Mouse (Mus musculus): ENCODE measurements around the gene Gm28047. TPM values are rescaled to one million over a fixed set of nuclear protein-coding genes. Genes with fewer than 3 reads are reported as not detected.

Gm28047 gene
- polyA plus RNA-seq, 1 experiment = not detected

DNA sequence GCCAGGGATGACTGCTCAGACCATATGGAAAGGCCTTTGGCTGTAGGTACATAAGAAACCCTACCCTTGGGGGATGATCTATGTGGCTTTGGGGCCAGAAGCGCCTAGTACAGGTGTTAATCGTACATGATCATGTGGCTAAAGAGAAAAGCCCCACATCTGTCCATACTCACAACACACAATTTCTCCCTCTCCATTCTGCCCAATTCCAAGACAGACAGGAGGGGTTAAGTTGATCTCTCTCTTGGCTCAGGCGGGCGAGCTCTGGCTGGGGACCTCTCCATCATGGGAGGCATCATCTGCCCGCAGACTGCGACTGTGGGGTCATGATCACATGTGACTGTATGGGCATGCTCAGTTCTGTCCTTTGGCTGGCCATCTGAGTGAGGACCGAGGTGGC lies 90.9 kb downstream of the Gm28047 start:
- no peak overlapping the region for H3K27ac ChIP-seq (ENCODE audit: insufficient read depth, low read length)
- H3K4me3 ChIP-seq (ENCODE audit: insufficient read depth, low read length) = no peak overlapping the region

DNA sequence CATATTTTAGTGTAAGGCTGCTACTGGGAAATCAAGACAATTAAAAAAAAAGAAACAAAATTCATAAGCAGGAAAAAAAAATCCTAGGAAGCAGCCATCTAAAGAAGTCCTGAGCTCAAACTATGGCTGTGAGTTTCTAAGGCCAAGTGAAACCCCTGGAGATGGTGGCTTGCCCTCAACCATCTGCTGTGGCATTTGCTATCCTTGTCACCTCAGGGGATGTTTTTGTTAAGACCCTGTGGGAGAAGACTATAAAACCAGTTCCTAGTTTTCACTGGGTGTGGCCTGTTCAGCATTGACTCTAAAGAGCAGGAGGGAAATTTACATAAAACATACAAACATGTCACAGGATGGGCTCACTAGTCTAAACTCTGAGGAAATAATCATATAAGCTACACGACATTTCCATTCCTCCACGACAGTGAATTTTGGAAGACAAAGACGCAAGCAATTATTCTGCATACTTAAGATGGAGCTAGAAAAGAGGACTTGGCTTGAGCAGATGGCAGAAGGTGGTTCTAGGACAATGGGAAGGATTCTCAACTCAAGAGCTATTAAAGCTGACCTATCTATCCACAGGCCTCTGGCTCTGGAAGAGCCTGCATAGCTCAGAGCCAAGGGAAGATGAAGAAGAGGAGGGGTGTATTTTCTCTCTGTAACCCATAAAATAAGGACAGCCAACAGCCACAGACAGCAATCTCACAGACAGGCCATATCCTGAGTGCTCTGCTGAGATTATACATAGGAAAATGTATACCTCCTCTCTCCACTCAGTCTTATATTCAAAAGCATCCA lies 92.6 kb downstream of the Gm28047 start:
- H3K27ac ChIP-seq (ENCODE audit: insufficient read depth, low read length) = no peak overlapping the region

More for the DNA sequence above, 90.9 kb downstream of the Gm28047 start:
- TF ChIP-seq POLR2A (IDR thresholded peaks at IDR 0.05; ENCODE audit: extremely low read depth, insufficient read depth, low read length) (no peak), CTCF (IDR thresholded peaks at IDR 0.05; ENCODE audit: extremely low read depth, insufficient read depth, low read length) (no peak)
- H3K4me1 ChIP-seq (ENCODE audit: control insufficient read depth, insufficient read depth, low read length) = no peaks in the 10 kb centered on the region

DNA sequence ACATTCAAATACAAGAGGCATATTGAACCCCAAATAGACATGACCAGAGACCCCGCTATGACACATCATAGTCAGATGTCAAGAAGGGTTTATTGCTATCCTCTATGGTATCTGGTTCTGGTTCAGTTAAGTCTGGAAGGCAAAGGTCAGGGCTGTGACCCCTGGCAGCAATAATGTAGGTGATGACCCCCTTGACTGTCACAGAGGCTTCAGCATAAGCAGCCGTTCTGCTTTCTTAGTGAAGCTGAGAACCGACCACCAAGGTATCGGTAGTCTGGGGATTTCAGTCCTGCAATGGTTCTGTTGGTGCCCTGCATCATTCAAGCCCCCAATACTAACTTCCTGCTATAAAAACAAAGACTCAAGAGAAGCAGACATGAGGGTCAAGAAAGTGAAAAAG lies 93.3 kb downstream of the Gm28047 start:
- H3K4me3 ChIP-seq (ENCODE audit: insufficient read depth, low read length) = no peak overlapping the region
- no peaks in the 10 kb centered on the region for H3K4me1 ChIP-seq (ENCODE audit: control insufficient read depth, insufficient read depth, low read length)
- TF ChIP-seq CTCF (IDR thresholded peaks at IDR 0.05; ENCODE audit: extremely low read depth, insufficient read depth, low read length) (no peak), POLR2A (IDR thresholded peaks at IDR 0.05; ENCODE audit: extremely low read depth, insufficient read depth, low read length) (no peak)
- no peak overlapping the region for H3K27ac ChIP-seq (ENCODE audit: insufficient read depth, low read length)

More for the DNA sequence above, 92.6 kb downstream of the Gm28047 start:
- no peak overlapping the region for H3K4me3 ChIP-seq (ENCODE audit: insufficient read depth, low read length)
- no peaks in the 10 kb centered on the region for H3K4me1 ChIP-seq (ENCODE audit: control insufficient read depth, insufficient read depth, low read length)
- TF ChIP-seq CTCF (IDR thresholded peaks at IDR 0.05; ENCODE audit: extremely low read depth, insufficient read depth, low read length) = no peak
- TF ChIP-seq POLR2A (IDR thresholded peaks at IDR 0.05; ENCODE audit: extremely low read depth, insufficient read depth, low read length) = no peak

DNA sequence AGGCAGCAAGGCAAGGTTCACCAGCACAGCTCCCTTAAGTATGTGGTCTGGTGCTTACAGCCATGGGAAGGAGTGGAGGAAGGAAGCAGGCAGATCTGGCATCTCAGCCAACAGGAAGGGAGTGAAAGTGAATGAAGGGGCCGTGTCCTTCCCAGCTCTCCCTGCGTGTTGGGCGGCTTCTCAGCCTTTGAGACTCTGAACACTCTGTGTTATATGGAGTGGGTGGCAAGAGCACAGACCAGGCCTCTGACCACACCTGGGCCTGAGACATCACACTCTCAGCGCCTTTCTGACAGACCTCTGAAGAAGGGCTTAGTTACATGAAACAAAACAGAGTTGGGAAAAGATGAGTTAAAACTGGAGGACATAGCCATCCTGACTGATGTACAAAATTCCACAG lies 94.3 kb downstream of the Gm28047 start:
- H3K4me1 ChIP-seq (ENCODE audit: control insufficient read depth, insufficient read depth, low read length) = no peaks in the 10 kb centered on the region
- TF ChIP-seq CTCF (IDR thresholded peaks at IDR 0.05; ENCODE audit: extremely low read depth, insufficient read depth, low read length) = no peak
- TF ChIP-seq POLR2A (IDR thresholded peaks at IDR 0.05; ENCODE audit: extremely low read depth, insufficient read depth, low read length) = no peak
- no peak overlapping the region for H3K27ac ChIP-seq (ENCODE audit: insufficient read depth, low read length)
- H3K4me3 ChIP-seq (ENCODE audit: insufficient read depth, low read length) = no peak overlapping the region

DNA sequence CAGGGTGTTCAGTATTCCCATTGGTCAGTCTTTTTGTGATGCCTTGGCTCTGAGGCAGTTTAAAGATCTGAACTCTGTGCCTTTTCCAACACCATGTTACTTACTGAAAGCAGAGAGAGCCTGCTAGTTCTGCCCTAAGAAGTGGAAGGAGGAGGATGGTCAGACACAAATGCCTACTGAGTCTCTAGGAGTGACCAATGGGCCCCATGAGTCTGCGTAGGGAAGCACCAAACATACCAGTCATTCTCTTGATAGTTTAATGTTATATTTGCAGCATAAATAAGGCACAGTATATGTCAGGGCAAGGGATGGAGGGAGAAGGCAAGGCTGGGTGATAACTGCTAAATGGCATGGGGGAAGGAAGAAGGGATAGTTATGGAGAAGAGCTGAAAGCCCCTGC lies 96.5 kb downstream of the Gm28047 start:
- TF ChIP-seq CTCF (IDR thresholded peaks at IDR 0.05; ENCODE audit: extremely low read depth, insufficient read depth, low read length) (no peak), POLR2A (IDR thresholded peaks at IDR 0.05; ENCODE audit: extremely low read depth, insufficient read depth, low read length) (no peak)
- no peaks in the 10 kb centered on the region for H3K4me1 ChIP-seq (ENCODE audit: control insufficient read depth, insufficient read depth, low read length)
- no peak overlapping the region for H3K27ac ChIP-seq (ENCODE audit: insufficient read depth, low read length)
- no peak overlapping the region for H3K4me3 ChIP-seq (ENCODE audit: insufficient read depth, low read length)

DNA sequence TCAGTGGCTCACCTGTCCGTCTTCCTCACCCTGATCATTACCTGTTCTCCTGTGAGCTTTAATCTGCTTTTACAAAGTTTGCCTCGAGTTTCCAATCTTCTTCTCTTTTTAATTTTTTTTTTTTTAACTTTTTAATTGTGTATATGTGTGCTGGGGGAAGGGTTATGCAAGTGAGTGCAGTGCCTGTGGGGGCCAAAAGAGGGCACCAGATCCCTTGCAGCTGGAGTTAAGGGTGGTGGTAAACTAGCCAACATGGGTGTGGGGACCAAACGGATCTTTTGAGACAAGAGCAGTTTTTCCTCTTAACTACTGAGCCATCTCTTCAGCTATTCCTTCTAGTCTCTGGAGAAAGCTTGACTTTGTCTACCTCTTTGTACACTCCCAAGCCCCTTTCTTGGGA lies 96.9 kb downstream of the Gm28047 start:
- Histone ChIP-seq H3K4me1 (ENCODE audit: control insufficient read depth, insufficient read depth, low read length) (no peaks in the 10 kb centered on the region), H3K4me3 (ENCODE audit: insufficient read depth, low read length) (no peak overlapping the region), H3K27ac (ENCODE audit: insufficient read depth, low read length) (no peak overlapping the region)
- TF ChIP-seq POLR2A (IDR thresholded peaks at IDR 0.05; ENCODE audit: extremely low read depth, insufficient read depth, low read length) = no peak
- TF ChIP-seq CTCF (IDR thresholded peaks at IDR 0.05; ENCODE audit: extremely low read depth, insufficient read depth, low read length) = peak; percentile 53

DNA sequence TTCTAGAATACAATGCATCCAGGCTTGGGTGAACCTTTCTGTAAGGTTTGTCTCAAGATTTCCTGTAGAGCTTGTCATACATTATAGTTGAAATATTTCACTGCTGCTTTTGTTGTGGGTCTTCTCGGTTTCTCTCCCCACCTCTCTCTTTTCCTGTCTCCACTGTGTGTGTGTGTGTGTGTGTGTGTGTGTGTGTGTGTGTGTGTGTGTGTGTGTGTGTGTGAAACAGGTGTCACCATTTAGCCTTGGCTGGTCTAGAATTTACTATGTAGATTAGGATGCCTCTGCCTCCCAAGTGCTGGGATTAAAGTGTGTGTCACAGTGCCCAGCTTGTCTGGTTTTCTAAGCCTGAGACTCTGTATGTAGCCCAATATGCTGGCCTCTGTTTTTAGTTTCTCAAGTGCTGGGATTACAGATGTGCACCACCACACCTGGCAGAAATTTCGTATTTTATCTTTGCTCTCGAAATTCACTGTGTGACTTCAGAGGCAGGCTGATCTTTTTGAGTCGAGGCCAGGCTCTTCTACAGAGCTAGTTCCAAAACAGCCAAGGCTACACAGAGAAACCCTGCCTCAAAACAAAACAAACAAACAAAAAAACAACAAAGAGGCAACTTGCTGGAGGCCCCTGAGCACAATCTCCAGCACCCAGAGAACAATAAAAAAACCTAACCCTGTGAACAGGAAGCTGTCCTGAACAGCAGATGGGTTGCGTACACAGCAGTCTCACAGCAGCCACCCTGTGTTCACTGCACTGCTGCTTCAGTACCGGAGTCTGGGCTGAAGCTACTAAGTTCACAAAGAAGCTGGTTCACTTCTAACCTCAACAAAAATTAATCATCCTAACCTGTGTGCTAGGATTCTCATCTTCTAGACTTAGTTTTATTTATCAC lies 98.5 kb downstream of the Gm28047 start:
- Histone ChIP-seq H3K27ac (ENCODE audit: insufficient read depth, low read length) (no peak overlapping the region), H3K4me1 (ENCODE audit: control insufficient read depth, insufficient read depth, low read length) (no peaks in the 10 kb centered on the region), H3K4me3 (ENCODE audit: insufficient read depth, low read length) (no peak overlapping the region)
- TF ChIP-seq POLR2A (IDR thresholded peaks at IDR 0.05; ENCODE audit: extremely low read depth, insufficient read depth, low read length) = no peak
- no peak for TF ChIP-seq CTCF (IDR thresholded peaks at IDR 0.05; ENCODE audit: extremely low read depth, insufficient read depth, low read length)

DNA sequence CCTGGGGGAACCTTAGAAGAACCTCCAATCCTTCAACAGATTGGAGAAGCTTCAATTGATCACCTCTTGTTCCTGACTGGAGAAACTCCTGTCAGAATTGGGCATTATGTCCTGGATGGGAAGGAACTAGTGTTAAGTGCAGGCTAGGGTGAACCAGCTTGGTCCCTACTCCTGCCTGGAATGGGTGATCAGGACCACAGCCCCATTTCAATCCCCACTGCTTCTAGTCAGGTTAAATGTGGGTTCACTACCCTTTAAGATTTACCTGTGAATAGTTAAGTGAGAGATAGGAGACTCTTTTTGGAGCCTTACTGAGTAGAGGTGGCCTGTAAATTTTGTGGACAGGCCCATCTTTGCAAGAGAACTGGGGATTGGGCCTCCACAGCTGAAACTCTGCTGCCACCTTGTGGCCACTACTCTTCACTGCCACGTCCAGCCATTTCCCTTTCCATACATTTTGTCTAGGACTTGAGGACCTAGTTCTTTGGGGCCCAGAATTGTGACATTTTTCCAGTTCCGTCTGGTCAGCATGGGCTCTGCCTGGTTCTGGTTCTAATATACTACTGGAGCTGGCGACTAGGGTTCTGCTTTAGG lies 99.9 kb downstream of the Gm28047 start, which contains the start of gene Npff:
TSS of gene Npff (minus strand) at position 51 of the 594 bp plus-strand sequence.
- no peak within 1 kb of the TSS for H3K4me3 ChIP-seq (ENCODE audit: insufficient read depth, low read length)
- TF ChIP-seq CTCF (IDR thresholded peaks at IDR 0.05; ENCODE audit: extremely low read depth, insufficient read depth, low read length) (peak; percentile 91), POLR2A (IDR thresholded peaks at IDR 0.05; ENCODE audit: extremely low read depth, insufficient read depth, low read length) (no peak)
- no peak within 1 kb of the TSS for H3K27ac ChIP-seq (ENCODE audit: insufficient read depth, low read length)
- no peaks in the 10 kb centered on the region for H3K4me1 ChIP-seq (ENCODE audit: control insufficient read depth, insufficient read depth, low read length)

DNA sequence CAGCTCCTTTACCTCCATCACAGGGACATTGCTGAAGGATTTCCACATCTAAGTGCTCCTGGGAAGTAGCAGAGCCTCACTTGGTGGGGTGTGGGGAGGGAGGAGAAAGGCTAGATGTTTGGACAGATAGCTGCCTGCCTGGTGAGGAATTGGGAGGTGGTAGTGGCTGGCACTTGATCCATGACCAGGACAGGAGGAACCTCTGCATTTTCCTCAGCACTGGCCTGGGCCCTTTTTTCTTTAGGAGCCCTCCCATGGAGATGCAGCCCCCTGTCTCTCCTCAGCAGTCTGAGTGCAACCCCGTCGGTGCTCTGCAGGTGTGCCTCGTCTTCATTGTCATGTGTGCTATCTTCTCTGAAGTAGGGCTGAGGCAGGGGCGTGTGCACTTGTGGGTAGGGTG lies 103.4 kb downstream of the Gm28047 start:
- Histone ChIP-seq H3K4me1 (ENCODE audit: control insufficient read depth, insufficient read depth, low read length) (no peaks in the 10 kb centered on the region), H3K27ac (ENCODE audit: insufficient read depth, low read length) (no peak overlapping the region), H3K4me3 (ENCODE audit: insufficient read depth, low read length) (no peak overlapping the region)
- no peak for TF ChIP-seq POLR2A (IDR thresholded peaks at IDR 0.05; ENCODE audit: extremely low read depth, insufficient read depth, low read length)
